Mouse (Mus musculus) neural tube, embryonic 11.5 days (tissue): ENCODE results near the gene H2afz. TPM values are rescaled to one million over a fixed set of nuclear protein-coding genes. Genes with fewer than 3 reads are reported as not detected.

Experiments used
- ATAC-seq: fragments of 200-750 bp; cut with Nextera tagmentation; 2 replicates; pipeline ENCODE4 v1.8.0; 2017; ENCODE audit warnings: moderate number of reproducible peaks, mild to moderate bottlenecking, moderate TSS enrichment, moderate library complexity; ENCODE audit not compliant: insufficient read depth, low FRiP score, low TSS enrichment
- DNase-seq: peaks from one replicate; pipeline ENCODE4 v3.0.0-alpha.2; 2015; ENCODE audit warnings: low spot score
- H3K27ac ChIP-seq: fragments of 300-500 bp; sonication (generic); 2 replicates; pipeline ENCODE4 v1.5.1; 2014; ENCODE audit warnings: low read depth, mild to moderate bottlenecking, low read length
- H3K27me3 ChIP-seq: fragments of 300-500 bp; sonication (generic); 2 replicates; pipeline ENCODE4 v1.6.1; 2014; ENCODE audit warnings: mild to moderate bottlenecking, low read length, mixed read lengths; ENCODE audit not compliant: control insufficient read depth, insufficient read depth
- H3K36me3 ChIP-seq: fragments of 300-500 bp; sonication (generic); 2 replicates; pipeline ENCODE4 v1.6.1; 2014; ENCODE audit warnings: mild to moderate bottlenecking, low read length, moderate library complexity, mixed read lengths; ENCODE audit not compliant: control insufficient read depth, insufficient read depth
- H3K4me1 ChIP-seq: fragments of 300-500 bp; sonication (generic); 2 replicates; pipeline ENCODE4 v1.6.1; 2014; ENCODE audit warnings: low read length, mixed read lengths; ENCODE audit not compliant: control insufficient read depth, insufficient read depth
- H3K4me2 ChIP-seq: fragments of 300-500 bp; sonication (generic); 2 replicates; pipeline ENCODE4 v1.6.1; 2014; ENCODE audit warnings: low read depth, mild to moderate bottlenecking, moderate library complexity
- H3K4me3 ChIP-seq: fragments of 300-500 bp; sonication (generic); 2 replicates; pipeline ENCODE4 v1.5.1; 2014; ENCODE audit warnings: low read depth, low read length
- H3K9ac ChIP-seq: fragments of 300-500 bp; sonication (generic); 2 replicates; pipeline ENCODE4 v1.6.1; 2014; ENCODE audit warnings: mild to moderate bottlenecking, low read length
- H3K9me3 ChIP-seq: fragments of 300-500 bp; sonication (generic); 2 replicates; pipeline ENCODE4 v1.6.1; 2016; ENCODE audit warnings: low read length; ENCODE audit not compliant: control insufficient read depth
- WGBS: fragments of 180-500 bp; shearing (Covaris S2); extraction: QIAGEN DNeasy Blood & Tissue Kit; methylation state at CpG from one replicate; pipeline ENCODE4 v1.1.7; 2014; 5-methylcytosine and 5-hydroxymethylcytosine counted together
- polyA plus RNA-seq: library from polyadenylated mRNA; unstranded; fragments of >200 nt; fragmentation: Nextera tagmentation; extraction: Ambion mirVana; gene quantifications from 2 replicates; pipeline ENCODE4 v1.2.1, GENCODE M21; 2014

H2afz gene
- polyA plus RNA-seq, 1 experiment from 2014 or later: 2,454 TPM

DNA sequence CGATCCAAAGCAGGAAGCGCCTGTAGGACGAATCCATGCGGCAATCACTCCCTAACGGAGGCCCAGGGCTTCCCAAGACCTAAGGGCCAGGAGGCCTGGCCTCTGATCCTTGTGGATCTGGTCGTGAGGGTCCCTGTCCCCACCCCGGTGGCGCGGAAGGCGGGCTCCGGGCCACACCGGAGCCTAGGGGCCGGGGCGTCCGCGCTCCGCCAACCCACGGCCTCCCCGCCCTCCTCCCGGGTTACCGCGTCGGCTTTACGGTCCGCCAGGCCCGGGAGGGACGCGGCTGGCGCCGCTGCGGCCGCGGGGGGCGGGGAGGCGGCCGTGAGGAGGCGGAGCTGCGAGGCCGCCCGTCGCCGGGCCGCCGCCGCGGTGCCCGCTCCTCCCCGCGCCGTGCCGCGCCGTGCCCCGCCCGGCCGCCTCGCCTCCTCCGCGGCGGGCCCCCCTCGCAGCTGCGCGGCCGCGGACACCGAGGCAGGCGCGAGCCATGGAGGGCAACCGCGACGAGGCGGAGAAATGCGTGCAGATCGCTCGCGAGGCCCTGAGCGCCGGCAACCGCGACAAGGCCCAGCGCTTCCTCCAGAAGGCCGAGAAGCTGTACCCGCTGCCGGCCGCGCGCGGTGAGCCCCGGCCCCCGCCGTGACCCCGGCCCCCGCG is 3.3 kb downstream of the H2afz start, which contains the start of gene Dnajb14:
Gene Dnajb14 (plus strand): TSS at position 239 of the 657 bp plus-strand sequence.
- H3K4me1 ChIP-seq: peaks cover 6% of the 10 kb centered on the region; the same call in 1 of the 2 replicates
- H3K27me3 ChIP-seq: no peaks in the 10 kb centered on the region
- H3K27ac ChIP-seq: peak within 1 kb of the TSS; percentile 97
- peak within 1 kb of the TSS; percentile 94 for H3K9ac ChIP-seq
- H3K4me2 ChIP-seq: peak within 1 kb of the TSS; percentile 89
- peak within 1 kb of the TSS; percentile 72 for H3K4me3 ChIP-seq
- ATAC-seq (peak; percentile 14), DNase-seq (peak; percentile 79)
- no peaks in the 10 kb centered on the region for H3K9me3 ChIP-seq
- no peaks in the 10 kb centered on the region for H3K36me3 ChIP-seq
- under 1% methylated on average over 85 of the region's 94 CpGs for WGBS

DNA sequence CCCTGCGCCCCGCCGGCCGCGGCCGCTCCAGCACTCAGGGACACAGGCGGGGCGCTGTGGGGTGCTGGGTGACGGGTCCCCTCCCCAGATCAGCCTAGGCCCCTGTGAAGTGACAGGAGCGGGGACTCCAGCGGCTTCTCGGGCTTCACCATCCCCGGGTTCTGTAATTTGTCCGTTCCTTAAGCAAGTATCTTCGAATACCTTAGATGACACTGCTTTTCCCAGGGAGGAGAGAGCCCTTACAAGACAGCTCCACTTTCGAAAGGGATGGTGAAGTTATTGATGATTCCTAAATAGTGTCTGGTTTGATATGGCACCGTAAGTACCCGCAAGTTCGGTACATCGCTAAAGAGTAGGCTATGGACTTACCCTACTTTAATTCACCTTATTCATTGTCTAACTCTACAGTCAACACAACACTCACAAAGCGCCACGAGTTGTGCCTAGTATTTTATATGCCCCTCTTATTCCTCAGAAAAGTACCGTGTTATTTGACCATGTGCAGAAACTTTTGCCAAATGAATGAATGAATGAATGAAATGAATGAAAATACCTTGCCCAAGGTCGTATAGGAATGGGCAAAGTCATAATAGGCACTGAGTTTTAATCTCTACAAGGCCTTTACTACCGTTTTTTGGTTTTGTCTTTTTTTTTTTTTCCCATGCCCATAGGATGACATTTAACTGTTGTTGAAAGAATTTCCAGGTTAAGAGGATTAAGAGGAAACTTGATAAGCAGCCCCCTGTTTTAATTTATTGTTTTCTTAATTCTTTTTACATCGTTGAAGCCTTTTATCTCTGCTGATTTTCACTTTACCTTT is 4.0 kb downstream of the H2afz start:
- ATAC-seq (peak; percentile 6), DNase-seq (no peak)
- peak overlapping the region; percentile 94 for H3K9ac ChIP-seq
- H3K4me1 ChIP-seq: peaks cover 6% of the 10 kb centered on the region; the same call in 1 of the 2 replicates
- WGBS: 5% methylated on average over 26 of the region's 26 CpGs
- no peaks in the 10 kb centered on the region for H3K9me3 ChIP-seq
- peak overlapping the region; percentile 72 for H3K4me3 ChIP-seq
- peak overlapping the region; percentile 97 for H3K27ac ChIP-seq
- H3K4me2 ChIP-seq: peak overlapping the region; percentile 89
- H3K27me3 ChIP-seq: no peaks in the 10 kb centered on the region
- H3K36me3 ChIP-seq: no peaks in the 10 kb centered on the region

DNA sequence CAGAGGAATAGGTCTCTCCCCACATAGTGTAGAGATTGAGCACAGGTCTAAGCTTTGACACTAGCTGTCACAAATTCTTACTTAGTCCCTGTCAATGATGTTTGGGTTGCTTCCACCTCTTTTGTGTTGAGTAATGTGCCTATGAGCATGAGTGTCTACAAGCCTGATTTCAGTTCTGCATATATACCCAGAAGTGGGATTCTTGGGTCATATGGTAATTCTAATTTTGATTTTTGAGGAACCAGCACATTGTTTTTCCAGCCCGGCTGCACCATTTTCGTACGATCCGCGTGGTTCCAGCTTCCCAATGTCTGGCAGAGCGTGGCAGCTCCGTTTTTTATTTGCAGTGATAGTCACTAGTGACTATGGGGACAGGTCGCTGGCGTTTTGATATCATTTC is 5.1 kb downstream of the H2afz start:
- 95% methylated on average over 9 of the region's 9 CpGs for WGBS
- peaks cover 6% of the 10 kb centered on the region; the same call in 1 of the 2 replicates for H3K4me1 ChIP-seq
- H3K27ac ChIP-seq: no peak overlapping the region
- H3K36me3 ChIP-seq: no peaks in the 10 kb centered on the region
- no peak overlapping the region for H3K4me3 ChIP-seq
- no peak overlapping the region for H3K4me2 ChIP-seq
- H3K9ac ChIP-seq: no peak overlapping the region
- DNase-seq (no peak), ATAC-seq (no peak)
- H3K9me3 ChIP-seq: no peaks in the 10 kb centered on the region
- no peaks in the 10 kb centered on the region for H3K27me3 ChIP-seq

DNA sequence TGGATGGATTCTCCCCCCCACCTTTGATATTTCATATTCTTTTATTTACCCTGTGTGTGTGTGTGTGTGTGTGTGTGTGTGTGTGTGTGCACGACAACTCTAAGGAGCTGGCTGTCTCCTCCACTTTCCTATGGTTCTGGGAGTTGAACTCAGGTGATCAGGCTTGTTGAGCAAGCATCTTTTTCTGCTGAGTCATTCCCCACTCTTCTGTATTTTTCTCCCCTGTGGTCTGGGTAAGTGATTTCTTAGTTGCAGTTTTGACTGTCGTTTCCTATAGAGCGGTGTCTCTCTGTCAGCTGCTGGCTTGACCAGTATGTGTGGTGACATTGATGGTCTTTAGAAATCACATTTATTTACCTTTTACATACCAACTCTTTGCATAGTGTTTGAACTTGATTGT is 15.0 kb downstream of the H2afz start:
- no peaks in the 10 kb centered on the region for H3K27me3 ChIP-seq
- H3K36me3 ChIP-seq: no peaks in the 10 kb centered on the region
- DNase-seq (no peak), ATAC-seq (no peak)
- H3K4me3 ChIP-seq: no peak overlapping the region
- H3K9me3 ChIP-seq: no peaks in the 10 kb centered on the region
- H3K4me2 ChIP-seq: no peak overlapping the region
- H3K27ac ChIP-seq: no peak overlapping the region
- H3K4me1 ChIP-seq: no peaks in the 10 kb centered on the region
- WGBS: 90% methylated on average over 3 of the region's 3 CpGs
- H3K9ac ChIP-seq: no peak overlapping the region

DNA sequence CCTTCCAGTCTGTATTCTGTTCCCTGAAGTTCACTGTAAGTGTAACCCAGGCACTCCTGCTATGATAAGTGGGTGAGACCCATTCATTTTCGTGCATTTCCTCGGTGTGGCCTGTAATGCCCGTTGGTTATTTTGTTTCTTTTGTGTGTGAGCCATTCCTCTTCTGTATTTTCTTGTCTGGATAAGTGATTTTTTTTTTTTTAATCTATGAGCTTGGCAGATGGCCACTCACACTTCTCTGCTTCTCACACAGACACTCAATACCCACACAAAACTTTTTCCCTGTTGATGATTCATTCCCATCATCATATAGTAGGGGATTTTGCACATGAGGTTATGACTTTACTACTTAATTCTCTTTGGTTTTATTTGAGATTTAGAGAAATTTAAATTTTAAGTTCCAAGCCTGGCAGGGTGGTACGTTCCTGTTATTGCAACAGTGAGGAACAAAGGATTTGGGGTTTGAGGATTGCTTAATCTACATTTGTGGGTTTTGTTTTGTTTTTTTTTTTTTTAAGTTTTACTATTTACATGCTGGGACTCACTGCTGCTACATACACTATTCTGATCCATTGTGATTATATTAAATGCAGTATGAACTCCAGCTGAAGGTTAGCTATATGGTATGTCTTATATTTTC is 15.9 kb downstream of the H2afz start:
- H3K27ac ChIP-seq: no peak overlapping the region
- H3K9ac ChIP-seq: no peak overlapping the region
- H3K9me3 ChIP-seq: no peaks in the 10 kb centered on the region
- no peak overlapping the region for H3K4me2 ChIP-seq
- H3K27me3 ChIP-seq: no peaks in the 10 kb centered on the region
- WGBS: 91% methylated on average over 4 of the region's 4 CpGs
- no peaks in the 10 kb centered on the region for H3K36me3 ChIP-seq
- ATAC-seq (no peak), DNase-seq (no peak)
- H3K4me3 ChIP-seq: no peak overlapping the region
- no peaks in the 10 kb centered on the region for H3K4me1 ChIP-seq

DNA sequence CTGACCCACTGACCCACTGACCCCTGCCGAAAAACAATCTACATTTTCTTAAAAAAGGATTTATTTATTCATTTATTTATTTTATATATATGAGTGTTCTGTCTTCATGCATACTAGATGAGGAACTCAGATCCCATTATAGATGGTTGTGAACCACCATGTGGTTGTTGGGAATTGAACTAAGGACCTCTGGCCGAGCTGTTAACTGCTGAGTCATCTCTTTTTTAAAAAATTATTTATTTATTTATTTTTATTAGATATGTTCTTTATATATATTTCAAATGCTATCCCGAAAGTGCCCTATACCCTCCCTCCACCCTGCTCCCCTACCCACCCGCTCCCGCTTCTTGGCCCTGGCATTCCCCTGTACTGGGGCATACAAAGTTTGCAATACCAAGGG is 16.8 kb downstream of the H2afz start:
- H3K9me3 ChIP-seq: no peaks in the 10 kb centered on the region

DNA sequence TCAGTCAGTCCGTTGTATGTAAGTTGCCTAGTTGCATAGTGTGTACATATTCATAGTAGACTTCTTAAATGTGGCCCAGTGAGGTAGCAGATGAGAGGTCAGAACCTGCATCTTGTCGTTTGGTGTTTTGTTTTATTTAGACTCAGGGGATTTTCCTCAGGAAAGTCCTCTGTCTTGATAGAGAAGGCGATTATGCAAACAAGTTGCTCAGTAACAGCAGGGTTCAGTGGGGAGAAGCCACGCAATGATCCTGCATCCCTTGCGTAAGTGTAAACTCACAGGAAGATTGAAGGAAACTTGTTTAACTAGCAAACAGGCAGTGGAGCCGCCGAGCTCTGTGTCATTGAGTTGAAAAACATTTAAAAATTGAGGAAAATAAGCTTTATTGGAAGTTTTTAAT is 23.7 kb downstream of the H2afz start:
- ATAC-seq (no peak), DNase-seq (no peak)
- Histone ChIP-seq H3K4me1 (no peaks in the 10 kb centered on the region), H3K9me3 (no peaks in the 10 kb centered on the region), H3K9ac (no peak overlapping the region), H3K36me3 (peaks cover 2% of the 10 kb centered on the region; the same call in 1 of the 2 replicates), H3K4me2 (no peak overlapping the region), H3K4me3 (no peak overlapping the region), H3K27ac (no peak overlapping the region), H3K27me3 (no peaks in the 10 kb centered on the region)
- WGBS: 81% methylated on average over 7 of the region's 7 CpGs

More for the DNA sequence above, 16.8 kb downstream of the H2afz start:
- Histone ChIP-seq H3K36me3 (no peaks in the 10 kb centered on the region), H3K27ac (no peak overlapping the region), H3K4me2 (no peak overlapping the region), H3K9ac (no peak overlapping the region), H3K4me1 (no peaks in the 10 kb centered on the region), H3K27me3 (no peaks in the 10 kb centered on the region), H3K4me3 (no peak overlapping the region)
- 93% methylated on average over 5 of the region's 5 CpGs for WGBS
- no peak for DNase-seq
- ATAC-seq: no peak

DNA sequence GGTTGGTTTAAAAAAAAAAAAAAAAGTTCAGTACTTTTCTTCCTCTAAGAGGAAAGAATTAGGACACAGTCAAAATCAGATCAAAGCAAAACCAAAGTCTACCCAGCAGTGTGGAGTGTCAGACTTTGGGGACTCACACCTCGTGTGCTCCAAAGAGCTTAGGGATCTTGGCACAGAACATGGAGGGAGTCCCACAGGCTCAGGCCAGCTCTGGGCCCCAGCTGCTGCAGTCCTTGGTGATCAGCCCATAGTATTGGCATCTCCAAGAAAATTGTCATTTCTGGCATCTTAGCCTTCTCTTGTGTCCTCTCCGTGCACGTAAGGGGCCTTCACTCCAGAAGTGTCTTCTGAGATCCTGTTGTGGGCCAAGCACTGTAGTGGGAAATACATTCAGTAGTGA is 26.8 kb downstream of the H2afz start:
- Histone ChIP-seq H3K27ac (no peak overlapping the region), H3K27me3 (no peaks in the 10 kb centered on the region), H3K4me2 (no peak overlapping the region), H3K9me3 (no peaks in the 10 kb centered on the region), H3K9ac (no peak overlapping the region), H3K4me1 (0 out of 2 replicates have a peak, but pooled peaks cover under 1% of the 10 kb centered on the region), H3K36me3 (peaks cover 6% of the 10 kb centered on the region), H3K4me3 (no peak overlapping the region)
- 88% methylated on average over 3 of the region's 3 CpGs for WGBS
- ATAC-seq (no peak), DNase-seq (no peak)
